Mouse (Mus musculus) lung, postnatal 0 days (tissue): ENCODE measurements at regions not wholly inside any gene's neighbourhood (a gene's known extent, or its start where the extent isn't known, plus 50 kb on each side); places are given as distances from the start of the nearest gene placed in this dataset.

ENCODE experiments used
- CTCF ChIP-seq: IDR thresholded peaks from 2 replicates; pipeline ENCODE4 v1.5.1; 2016; ENCODE audit warnings: antibody characterized with exemption, mild to moderate bottlenecking
- EP300 ChIP-seq: IDR thresholded peaks from 2 replicates; pipeline ENCODE4 v1.6.1; 2016; ENCODE audit warnings: antibody characterized with exemption, mild to moderate bottlenecking, control low read depth

DNA sequence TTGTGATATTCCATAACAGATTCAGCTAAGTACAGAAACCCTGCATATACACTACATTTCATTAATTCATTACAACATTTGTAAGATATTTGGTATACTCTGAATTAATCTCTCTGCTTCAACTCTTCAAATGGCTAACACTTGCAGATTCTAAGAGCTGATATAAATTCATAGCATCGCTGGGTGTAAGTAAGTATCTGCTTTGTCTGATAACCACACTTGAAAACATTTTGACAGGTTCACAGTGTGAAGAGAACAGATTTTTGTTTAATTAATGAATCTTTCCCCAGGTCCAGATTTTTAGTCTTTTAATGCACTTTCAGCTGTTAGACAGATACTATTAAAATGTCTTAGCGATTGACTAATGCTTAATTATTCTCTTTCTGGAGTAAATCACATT, 823.1 kb downstream of the Fam181b start:
- TF ChIP-seq CTCF (no peak), EP300 (no peak)
